Mouse (Mus musculus): ENCODE measurements around the gene Sh3bp2. TPM values are rescaled to one million over a fixed set of nuclear protein-coding genes. Genes with fewer than 3 reads are reported as not detected.
"Not testable (repeated sequence)": the region's sequence is repeated elsewhere in the genome, so short reads cannot be mapped to it uniquely, and the experiment has no call there.

The Sh3bp2 gene
- total RNA-seq, 1 experiment from 2014 or later = 22.6 TPM

DNA sequence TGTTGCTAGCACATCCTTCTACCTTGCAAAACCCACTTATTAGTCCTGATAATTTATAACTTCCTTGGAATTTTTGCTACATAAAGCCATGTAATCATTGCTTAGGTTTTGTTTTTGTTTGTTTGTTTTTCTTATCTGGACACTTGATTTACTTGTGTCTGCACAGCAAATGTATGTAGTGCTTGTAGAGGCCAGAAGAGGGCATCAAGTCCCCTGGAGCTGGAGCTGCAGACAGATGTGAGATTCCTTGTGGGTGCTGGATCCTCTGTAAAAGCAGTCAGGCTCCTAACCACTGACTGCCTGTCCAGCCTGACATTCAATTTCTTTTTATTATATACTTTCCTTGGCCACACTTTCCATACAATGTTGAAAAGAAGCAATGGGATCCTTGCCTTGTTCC lies 21.8 kb downstream of the Sh3bp2 start:
- ATAC-seq (replicated peaks in 1 of 2; ENCODE audit: insufficient read depth in 1 of 2, low FRiP score in 2 of 2, low TSS enrichment in 1 of 2, low read depth in 1 of 2, poor library complexity in 2 of 2, severe bottlenecking in 2 of 2) = no peak

DNA sequence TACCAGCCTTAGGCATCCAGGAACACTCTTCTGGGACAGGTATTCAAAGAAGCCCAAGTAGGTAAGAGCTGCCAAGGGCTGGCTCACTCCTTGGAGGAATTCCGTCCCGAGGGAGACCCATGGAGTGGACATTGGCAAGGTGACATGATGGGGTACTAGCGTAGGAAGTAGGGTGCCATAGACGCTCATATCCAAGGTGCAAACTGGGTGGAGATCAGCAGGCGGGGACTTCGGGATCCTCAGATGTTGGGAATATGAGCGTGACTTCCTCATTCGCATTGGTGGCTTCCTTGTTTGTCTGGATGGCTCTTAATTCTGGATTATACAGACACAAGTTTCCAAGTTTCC lies 23.5 kb downstream of the Sh3bp2 start:
- 0 out of 4 replicates have a peak, but pooled peaks of 1 of the 2 experiments have one; percentile 14 for ATAC-seq (replicated peaks in 1 of 2; ENCODE audit: insufficient read depth in 1 of 2, low FRiP score in 2 of 2, low TSS enrichment in 1 of 2, low read depth in 1 of 2, poor library complexity in 2 of 2, severe bottlenecking in 2 of 2)

DNA sequence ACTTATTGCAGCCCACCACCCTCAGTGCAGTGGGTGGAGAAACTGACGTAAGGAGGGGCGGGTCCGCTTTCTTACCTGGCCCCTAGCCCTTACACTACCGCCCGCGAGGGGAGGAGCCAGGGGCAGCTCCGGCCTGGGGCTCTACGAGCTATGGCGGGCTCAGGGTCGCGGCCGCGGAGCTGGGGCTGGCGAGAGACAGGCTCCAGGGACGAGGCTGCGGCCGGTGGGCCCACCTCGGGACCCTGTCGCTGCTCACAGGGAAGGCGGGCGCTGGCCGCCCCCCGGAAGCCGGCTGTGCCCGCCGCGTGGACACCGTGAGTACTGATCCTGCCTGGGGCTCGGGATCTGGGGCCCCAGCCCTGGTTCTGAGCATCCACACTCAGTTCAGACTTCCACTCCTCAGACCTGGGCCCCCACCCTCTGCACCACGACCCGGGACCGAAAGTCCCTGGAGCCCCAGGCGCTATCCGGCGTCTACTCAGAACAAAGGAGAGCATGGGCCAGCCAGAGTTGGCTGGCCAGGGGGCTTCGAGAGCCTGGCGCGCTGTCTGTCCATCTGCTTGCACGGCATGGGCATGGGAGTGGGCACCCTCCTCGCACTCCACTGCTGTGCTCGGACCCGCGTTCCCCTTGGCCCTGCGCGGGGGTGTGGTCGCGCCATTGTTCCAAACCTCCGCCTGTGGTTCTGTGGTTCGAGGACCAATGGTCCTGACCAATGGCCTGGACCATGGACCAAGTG lies 24.0 kb downstream of the Sh3bp2 start:
- ATAC-seq (replicated peaks in 1 of 2; ENCODE audit: insufficient read depth in 1 of 2, low FRiP score in 2 of 2, low TSS enrichment in 1 of 2, low read depth in 1 of 2, poor library complexity in 2 of 2, severe bottlenecking in 2 of 2) = peak; percentile 49 to 57; a peak in 3 of 4 replicates

DNA sequence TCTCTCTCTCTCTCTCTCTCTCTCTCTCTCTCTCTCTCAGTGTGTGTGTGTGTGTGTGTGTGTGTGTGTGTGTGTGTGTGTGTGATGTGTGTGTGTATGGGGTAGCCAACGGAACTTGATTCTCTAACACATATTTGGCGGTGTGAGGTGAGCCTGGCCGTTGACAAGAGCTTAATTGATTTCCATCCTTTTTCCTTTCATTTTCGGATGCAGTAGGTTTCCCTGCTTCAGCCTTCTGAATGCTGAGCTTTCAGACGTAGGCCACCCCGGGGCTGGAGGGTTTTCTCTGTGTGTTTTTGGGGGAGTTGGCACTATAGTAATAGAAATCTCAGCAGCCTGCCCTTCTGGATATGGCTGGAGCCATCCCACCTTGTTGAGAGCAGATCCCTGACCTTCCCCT lies 24.6 kb downstream of the Sh3bp2 start:
- ATAC-seq (replicated peaks in 1 of 2; ENCODE audit: insufficient read depth in 1 of 2, low FRiP score in 2 of 2, low TSS enrichment in 1 of 2, low read depth in 1 of 2, poor library complexity in 2 of 2, severe bottlenecking in 2 of 2) = no peak

DNA sequence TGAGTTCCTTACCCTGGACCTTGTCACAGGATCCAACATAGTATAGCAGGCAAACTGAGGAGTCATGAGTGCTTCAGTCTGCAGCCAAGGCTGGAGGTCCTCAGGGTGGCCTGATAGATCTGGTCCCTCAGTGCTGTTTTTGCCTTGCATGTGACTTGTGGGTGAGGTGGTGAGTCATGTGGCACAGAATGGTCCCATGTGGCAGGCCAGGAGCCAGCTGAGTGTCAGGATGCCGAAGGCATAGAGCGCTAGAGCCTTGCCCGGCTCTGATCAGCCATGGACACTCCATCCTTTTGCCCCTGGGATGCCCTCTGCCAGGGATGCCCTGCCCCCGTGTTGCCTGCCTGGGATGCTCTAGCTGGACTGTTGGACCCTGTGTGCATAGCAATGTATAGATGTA lies 26.2 kb downstream of the Sh3bp2 start:
- ATAC-seq (replicated peaks in 1 of 2; ENCODE audit: insufficient read depth in 1 of 2, low FRiP score in 2 of 2, low TSS enrichment in 1 of 2, low read depth in 1 of 2, poor library complexity in 2 of 2, severe bottlenecking in 2 of 2) = no peak

DNA sequence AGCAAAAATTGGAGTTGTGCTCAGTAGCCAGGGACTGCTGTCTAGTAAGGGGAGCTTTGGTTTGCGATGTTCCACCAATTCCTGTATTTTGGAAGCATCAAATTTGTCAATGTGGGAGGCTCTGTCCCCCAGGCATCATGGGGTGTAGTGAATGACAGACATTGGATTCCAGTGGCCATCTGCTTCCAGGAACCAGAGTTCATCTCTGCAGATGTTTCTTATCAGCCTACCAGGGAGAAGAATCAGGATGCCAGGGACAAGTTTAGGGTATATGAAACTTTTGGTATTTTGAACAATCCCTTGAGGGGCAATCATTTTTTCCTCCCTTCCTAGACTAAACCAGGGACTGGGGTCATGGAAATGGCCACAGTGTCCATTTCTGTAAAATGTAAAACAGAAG lies 38.2 kb downstream of the Sh3bp2 start:
- no peak for ATAC-seq (replicated peaks in 1 of 2; ENCODE audit: insufficient read depth in 1 of 2, low FRiP score in 2 of 2, low TSS enrichment in 1 of 2, low read depth in 1 of 2, poor library complexity in 2 of 2, severe bottlenecking in 2 of 2)

DNA sequence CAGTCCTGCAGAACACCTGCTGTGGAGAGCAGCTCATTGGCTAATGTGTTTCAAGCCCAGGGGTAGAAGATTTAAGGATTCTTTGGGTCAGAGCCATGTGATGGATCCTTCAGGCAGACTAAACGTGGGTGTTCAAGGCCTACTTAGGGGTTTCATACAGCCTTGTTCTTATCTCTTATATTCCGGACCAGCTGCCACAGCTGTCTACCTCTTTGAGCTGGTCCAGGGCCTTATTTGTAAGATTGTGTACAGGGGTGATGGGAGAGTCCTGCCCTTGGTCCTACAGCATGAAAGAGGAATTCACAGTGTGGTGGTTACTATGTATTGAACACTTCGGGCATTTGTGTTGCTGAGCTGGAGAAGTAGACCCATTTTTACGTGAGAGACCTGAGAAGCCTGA lies 38.7 kb downstream of the Sh3bp2 start:
- ATAC-seq (replicated peaks in 1 of 2; ENCODE audit: insufficient read depth in 1 of 2, low FRiP score in 2 of 2, low TSS enrichment in 1 of 2, low read depth in 1 of 2, poor library complexity in 2 of 2, severe bottlenecking in 2 of 2) = no peak

DNA sequence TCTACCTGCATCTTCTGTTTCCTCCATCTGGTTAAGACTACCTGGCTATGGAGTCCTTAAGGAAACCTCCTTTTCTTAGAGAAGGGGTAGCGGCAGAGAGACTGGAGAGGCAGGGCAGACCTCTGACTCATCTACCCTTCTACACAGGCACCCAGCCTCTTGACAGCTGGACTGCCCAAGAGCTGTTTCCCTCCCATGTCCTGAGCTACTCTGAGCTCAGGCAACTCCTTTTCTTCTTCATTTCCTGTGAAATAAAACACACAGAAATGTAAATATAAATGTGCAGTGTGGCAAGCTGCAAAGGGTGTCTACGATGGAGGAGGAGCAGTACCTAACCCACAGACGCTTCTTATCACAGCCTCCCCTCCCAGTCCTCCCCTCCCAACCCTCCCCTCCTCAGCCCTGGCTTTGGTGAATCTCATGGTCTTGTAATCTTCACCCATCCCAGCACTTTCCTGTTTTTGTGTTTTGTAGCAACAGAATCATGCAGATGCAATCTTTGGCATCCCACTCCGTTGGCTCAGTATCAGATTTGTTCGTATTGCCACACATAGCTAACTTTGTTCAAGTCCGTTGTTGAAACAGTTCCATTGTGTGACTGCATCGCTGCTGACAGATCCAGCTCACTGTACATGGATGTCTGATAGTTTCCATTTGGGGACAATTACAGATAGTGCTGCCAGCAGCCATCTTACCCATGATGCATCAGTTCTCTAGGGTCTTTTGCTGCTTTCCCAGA lies 40.1 kb downstream of the Sh3bp2 start:
- ATAC-seq (replicated peaks in 1 of 2; ENCODE audit: insufficient read depth in 1 of 2, low FRiP score in 2 of 2, low TSS enrichment in 1 of 2, low read depth in 1 of 2, poor library complexity in 2 of 2, severe bottlenecking in 2 of 2) = no peak; a peak in 1 of 4 replicates

DNA sequence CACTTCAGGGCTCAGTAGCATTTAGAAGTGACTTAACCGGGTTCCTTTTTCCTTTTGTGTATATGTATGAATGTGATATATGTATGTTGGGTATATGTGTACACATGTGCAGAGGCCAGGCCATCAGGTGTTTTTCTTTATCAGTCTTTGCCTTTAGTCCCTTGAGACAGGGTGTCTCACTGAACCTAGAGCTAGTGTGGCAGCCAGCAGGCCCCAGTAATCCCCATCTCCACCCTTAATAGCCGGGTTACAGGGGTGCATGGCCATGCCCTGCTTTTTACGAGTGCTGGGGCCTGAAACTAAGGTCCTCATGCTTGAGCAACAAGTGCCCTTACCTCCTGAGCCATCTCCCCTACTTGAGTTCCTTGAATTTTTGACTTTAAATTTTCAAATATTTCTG lies 45.9 kb downstream of the Sh3bp2 start:
- no peak for ATAC-seq (replicated peaks in 1 of 2; ENCODE audit: insufficient read depth in 1 of 2, low FRiP score in 2 of 2, low TSS enrichment in 1 of 2, low read depth in 1 of 2, poor library complexity in 2 of 2, severe bottlenecking in 2 of 2)

DNA sequence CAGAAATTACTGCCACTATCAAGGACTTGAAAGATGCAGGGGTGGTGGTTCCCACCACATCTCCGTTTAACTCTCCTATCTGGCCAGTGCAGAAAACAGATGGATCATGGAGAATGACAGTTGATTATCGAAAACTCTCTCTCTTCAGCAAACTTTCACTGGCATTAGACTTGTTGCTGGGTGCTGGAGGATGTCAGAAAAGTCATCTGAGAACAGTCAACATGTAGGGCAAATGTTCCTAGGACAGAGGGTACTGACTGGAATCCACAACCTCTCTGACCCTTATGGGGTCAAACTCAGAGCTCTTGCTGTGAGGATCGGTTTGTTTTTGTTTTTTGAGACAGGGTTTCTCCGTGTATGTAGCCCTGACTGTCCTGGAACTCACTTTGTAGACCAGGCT lies 46.9 kb downstream of the Sh3bp2 start:
- ATAC-seq (replicated peaks in 1 of 2; ENCODE audit: insufficient read depth in 1 of 2, low FRiP score in 2 of 2, low TSS enrichment in 1 of 2, low read depth in 1 of 2, poor library complexity in 2 of 2, severe bottlenecking in 2 of 2) = not testable (repeated sequence)

DNA sequence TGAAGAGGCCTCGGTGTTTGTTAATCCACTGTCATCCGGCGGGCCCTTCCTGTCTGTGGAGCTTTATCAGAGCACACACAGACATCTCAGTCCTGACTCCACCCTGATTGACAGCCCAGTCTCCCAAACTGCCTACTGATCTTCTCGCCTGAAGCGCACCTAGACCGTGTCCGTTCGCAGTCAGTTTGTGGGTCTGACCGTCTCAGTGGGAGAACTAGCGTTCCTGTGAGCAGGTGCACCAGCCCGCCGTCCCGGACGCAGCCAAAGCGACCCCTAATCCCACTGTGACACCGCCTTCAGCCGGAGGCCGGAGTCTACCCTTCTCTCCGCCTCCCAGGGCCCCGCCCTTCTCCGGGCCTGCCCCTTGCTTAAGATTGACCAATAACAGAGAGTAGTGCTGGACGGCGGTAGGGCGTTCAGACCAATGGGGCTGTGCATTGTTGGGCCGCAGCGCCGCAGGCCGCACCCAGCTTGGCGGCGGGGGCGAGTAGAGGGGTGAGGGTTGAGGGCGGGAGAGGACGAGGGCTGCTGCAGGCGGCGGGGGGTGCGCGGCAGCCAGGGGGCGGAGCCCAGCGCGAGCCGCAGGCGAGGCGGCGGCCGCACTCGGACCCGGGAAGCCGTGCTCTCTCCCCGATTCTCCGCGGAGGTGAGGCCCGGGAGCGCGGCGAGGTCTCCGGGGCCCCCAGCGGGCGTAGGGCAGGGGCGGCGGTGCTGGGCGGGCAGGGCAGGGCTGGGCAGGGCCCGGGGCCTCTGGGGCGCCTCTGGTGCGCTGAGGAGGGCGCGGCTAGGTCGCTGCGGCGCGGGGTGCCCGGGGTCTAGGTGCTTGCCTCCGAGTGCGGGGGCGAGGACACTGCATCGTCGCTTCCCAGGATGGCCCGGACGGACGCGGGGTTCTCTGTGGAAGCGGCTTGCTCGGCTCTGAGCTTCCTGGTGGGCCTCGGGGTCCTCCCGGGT lies 47.9 kb downstream of the Sh3bp2 start, which contains the start of gene Add1:
TSS of gene Add1 (plus strand) at position 397 of the 954 bp plus-strand sequence.
- ATAC-seq (replicated peaks in 1 of 2; ENCODE audit: insufficient read depth in 1 of 2, low FRiP score in 2 of 2, low TSS enrichment in 1 of 2, low read depth in 1 of 2, poor library complexity in 2 of 2, severe bottlenecking in 2 of 2) = peak; percentile 96 to 98

DNA sequence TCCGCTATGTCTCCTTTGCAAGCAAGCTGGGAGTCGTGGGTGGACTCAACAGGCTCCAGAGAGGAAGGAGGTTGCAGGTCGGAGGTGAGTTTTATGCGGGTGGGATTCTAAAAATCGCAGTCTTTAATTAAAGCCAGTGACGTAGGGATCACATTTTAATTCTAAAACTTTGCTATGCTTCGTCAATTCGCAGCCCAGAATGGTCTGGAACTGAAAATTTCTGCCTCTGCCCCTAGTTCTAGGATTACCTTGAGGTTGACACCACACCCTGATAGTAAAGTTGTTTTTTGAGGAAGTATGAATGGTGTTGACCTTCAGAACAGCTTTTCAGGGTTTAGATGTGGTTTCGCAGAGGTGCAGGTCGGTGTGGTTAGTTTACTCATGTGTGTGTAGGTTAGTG lies 49.1 kb downstream of the Sh3bp2 start:
- ATAC-seq (replicated peaks in 1 of 2; ENCODE audit: insufficient read depth in 1 of 2, low FRiP score in 2 of 2, low TSS enrichment in 1 of 2, low read depth in 1 of 2, poor library complexity in 2 of 2, severe bottlenecking in 2 of 2) = no peak

DNA sequence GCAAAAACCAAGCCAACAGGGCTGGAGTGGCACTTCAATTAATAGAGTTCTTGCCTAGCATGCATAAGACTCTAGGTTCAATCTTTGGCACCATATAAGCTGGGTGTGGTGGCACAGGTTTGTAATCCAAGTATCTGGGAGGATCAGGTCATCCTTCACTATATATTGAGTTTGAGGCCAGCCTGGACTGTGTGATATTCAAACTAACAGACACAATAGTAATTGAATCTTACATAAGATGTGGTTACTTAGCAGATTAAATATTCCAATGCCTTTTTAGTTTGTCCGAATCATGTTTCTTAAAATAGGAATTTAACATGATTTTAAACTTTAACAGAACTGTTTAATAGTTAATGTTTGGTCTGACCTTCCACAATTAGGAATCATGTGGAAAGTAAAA lies 50.6 kb downstream of the Sh3bp2 start:
- no peak for ATAC-seq (replicated peaks in 1 of 2; ENCODE audit: insufficient read depth in 1 of 2, low FRiP score in 2 of 2, low TSS enrichment in 1 of 2, low read depth in 1 of 2, poor library complexity in 2 of 2, severe bottlenecking in 2 of 2)

DNA sequence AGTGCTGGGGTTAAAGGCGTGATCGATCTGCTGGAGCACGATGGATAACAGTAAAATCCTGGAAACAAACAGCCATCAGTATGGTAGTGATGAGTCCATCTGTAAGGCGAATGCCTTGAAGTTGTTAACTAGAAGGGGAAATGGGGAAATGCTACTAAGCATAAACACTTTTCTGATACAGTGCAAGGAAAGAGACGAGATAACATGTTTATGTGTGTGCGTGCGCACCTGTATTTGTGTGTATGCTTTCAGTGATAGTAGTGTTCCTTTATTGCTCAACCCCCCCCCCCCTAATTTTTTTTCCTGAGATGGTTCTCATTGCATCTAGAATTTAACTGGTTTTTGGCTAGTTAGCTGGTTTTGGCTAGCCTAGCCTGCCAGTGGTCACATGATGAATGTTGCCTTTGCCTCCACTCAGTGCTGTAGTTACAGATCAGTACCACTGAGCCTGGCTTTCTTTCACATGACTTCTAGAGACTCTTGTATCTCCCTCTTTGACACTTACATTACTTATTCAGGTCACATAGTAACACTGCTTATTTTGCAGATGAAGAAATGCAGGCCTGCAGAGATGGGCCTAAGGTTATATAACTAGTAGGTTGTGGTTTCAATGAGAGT lies 52.5 kb downstream of the Sh3bp2 start:
- no peak for ATAC-seq (replicated peaks in 1 of 2; ENCODE audit: insufficient read depth in 1 of 2, low FRiP score in 2 of 2, low TSS enrichment in 1 of 2, low read depth in 1 of 2, poor library complexity in 2 of 2, severe bottlenecking in 2 of 2)

DNA sequence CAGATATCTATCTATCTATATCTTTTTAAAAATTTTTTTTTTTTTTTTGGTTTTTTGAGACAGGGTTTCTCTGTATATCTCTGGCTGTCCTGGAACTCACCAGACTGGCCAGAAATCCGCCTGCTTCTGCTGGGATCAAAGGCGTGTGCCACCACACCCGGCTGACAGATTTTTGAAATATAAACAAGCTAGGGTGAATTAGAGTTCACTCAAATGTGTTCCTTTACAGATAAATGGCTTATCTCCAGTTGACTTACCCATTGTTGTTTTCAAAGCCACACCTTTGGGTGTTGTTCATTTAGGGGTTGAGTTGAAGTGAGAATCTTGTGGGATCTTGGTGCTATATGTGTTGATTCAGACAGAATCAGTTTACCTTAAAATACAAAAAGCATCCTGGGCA lies 53.7 kb downstream of the Sh3bp2 start:
- no peak for ATAC-seq (replicated peaks in 1 of 2; ENCODE audit: insufficient read depth in 1 of 2, low FRiP score in 2 of 2, low TSS enrichment in 1 of 2, low read depth in 1 of 2, poor library complexity in 2 of 2, severe bottlenecking in 2 of 2)

DNA sequence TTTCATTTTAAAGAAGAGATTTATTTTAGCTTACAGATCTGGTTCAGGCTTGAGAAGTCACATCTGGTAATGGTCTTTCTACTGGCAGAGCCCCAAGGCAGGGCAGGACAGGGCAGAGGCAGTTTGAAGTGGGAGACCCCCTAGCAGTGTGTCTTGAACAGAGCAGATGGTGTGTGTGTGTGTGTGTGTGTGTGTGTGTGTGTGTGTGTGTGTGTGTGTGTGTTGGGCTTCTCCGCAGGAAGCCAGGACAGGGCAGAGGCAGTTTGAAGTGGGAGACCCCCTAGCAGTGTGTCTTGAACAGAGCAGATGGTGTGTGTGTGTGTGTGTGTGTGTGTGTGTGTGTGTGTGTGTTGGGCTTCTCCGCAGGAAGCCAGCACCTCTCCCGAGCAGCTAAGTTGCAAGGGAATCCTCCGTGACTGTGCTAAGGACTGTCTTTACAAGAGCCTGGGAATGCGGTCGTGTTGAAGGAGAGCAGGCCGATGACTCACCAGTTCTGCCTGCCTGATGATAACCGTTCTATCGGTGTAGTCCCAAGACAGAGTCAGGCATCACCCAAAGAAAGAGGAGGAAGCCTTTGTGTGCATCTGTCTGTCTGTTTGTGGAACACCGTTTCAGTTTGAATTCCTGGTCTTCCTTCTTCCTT lies 56.2 kb downstream of the Sh3bp2 start:
- ATAC-seq (replicated peaks in 1 of 2; ENCODE audit: insufficient read depth in 1 of 2, low FRiP score in 2 of 2, low TSS enrichment in 1 of 2, low read depth in 1 of 2, poor library complexity in 2 of 2, severe bottlenecking in 2 of 2) = peak; percentile 36 to 49; a peak in 2 of 4 replicates

DNA sequence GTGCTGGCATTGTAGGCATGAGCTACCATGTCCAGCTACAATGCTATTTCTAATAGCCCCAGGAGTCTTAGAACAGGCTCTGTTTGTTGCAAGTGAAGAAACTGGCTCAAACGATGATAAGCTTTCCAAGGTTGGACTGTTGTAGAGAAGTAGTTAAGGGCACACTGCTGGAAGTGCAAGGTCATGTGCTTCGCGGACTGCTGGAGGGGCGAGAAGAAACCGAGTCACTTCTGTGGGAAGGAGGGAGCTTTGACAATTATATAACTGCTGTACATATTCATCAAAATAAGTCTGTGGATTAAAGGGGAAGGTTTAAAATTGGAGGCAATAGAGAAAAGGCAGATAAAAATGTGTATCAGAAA lies 56.7 kb downstream of the Sh3bp2 start:
- 0 out of 4 replicates have a peak, but pooled peaks of 1 of the 2 experiments have one; percentile 22 for ATAC-seq (replicated peaks in 1 of 2; ENCODE audit: insufficient read depth in 1 of 2, low FRiP score in 2 of 2, low TSS enrichment in 1 of 2, low read depth in 1 of 2, poor library complexity in 2 of 2, severe bottlenecking in 2 of 2)
